Mouse (Mus musculus) frontal cortex, adult (tissue): Measurements from ENCODE around the gene Nxpe3.
"Not testable (repeated sequence)": the region's sequence is repeated elsewhere in the genome, so short reads cannot be mapped to it uniquely, and the experiment has no call there.

Experiments used
- ATAC-seq: cut with Nextera tagmentation; 2 replicates; pipeline ENCODE4 v1.9.2; 2017; ENCODE audit warnings: mild to moderate bottlenecking, moderate library complexity, mixed read lengths; ENCODE audit not compliant: low TSS enrichment

Gene Nxpe3

GRCm38 (mm10) chr16:55890346-55891136, 4.5 kb downstream of the Nxpe3 start:
- ATAC-seq = no peak

GRCm38 (mm10) chr16:55889451-55889850, 5.6 kb downstream of the Nxpe3 start:
- ATAC-seq = no peak

GRCm38 (mm10) chr16:55888584-55888960, 6.5 kb downstream of the Nxpe3 start:
- ATAC-seq = no peak

- peak; percentile 71 for ATAC-seq
Measured at GRCm38 (mm10) chr16:55887814-55888583, 7.1 kb downstream of the Nxpe3 start.

- ATAC-seq = no peak
Measured at GRCm38 (mm10) chr16:55884246-55884645, 10.8 kb downstream of the Nxpe3 start.

GRCm38 (mm10) chr16:55876025-55876424, 19.1 kb downstream of the Nxpe3 start:
- no peak for ATAC-seq

GRCm38 (mm10) chr16:55863832-55864231, 31.3 kb downstream of the Nxpe3 start:
- ATAC-seq = no peak

- peak; percentile 58 for ATAC-seq
Measured at GRCm38 (mm10) chr16:55863149-55863815, 31.8 kb downstream of the Nxpe3 start.

GRCm38 (mm10) chr16:55861104-55861503, 34.0 kb downstream of the Nxpe3 start:
- peak; percentile 80 for ATAC-seq

GRCm38 (mm10) chr16:55859421-55859820, 35.7 kb downstream of the Nxpe3 start:
- ATAC-seq = not testable (repeated sequence)

GRCm38 (mm10) chr16:55858465-55858864, 36.6 kb downstream of the Nxpe3 start:
- peak; percentile 76 for ATAC-seq

- peak; percentile 88 for ATAC-seq
Measured at GRCm38 (mm10) chr16:55852943-55853727, 42.0 kb downstream of the Nxpe3 start.

GRCm38 (mm10) chr16:55852515-55852914, 42.6 kb downstream of the Nxpe3 start:
- no peak for ATAC-seq

GRCm38 (mm10) chr16:55850485-55850884, 44.6 kb downstream of the Nxpe3 start:
- ATAC-seq = no peak

- ATAC-seq = no peak
Measured at GRCm38 (mm10) chr16:55847679-55848078, 47.4 kb downstream of the Nxpe3 start.

GRCm38 (mm10) chr16:55844847-55845246, 50.2 kb downstream of the Nxpe3 start:
- no peak for ATAC-seq

GRCm38 (mm10) chr16:55843919-55844318, 51.2 kb downstream of the Nxpe3 start:
- ATAC-seq = no peak

- ATAC-seq = no peak
Measured at GRCm38 (mm10) chr16:55843134-55843533, 52.0 kb downstream of the Nxpe3 start.

GRCm38 (mm10) chr16:55841506-55841905, 53.6 kb downstream of the Nxpe3 start:
- ATAC-seq = no peak

- peak; percentile 79 for ATAC-seq
Measured at GRCm38 (mm10) chr16:55838510-55839474, 56.3 kb downstream of the Nxpe3 start, which contains the start of gene Nfkbiz. Nfkbiz (minus strand) TSS chr16:55838899.
